Mouse (Mus musculus) hematopoietic stem cell, adult 5-6 weeks (primary cell): ENCODE measurements around the gene Gpr83. TPM values are rescaled to one million over a fixed set of nuclear protein-coding genes. Genes with fewer than 3 reads are reported as not detected.

Experiments
- total RNA-seq: library from RNA; stranded (forward); fragments of 172-1452, 232-1000 nt; gene quantifications from 2 replicates; pipeline ENCODE4 v1.2.3, GENCODE M21; 2017

The Gpr83 gene
- total RNA-seq, 1 experiment from 2014 or later, result not detected

Other genes starting within 250 kb of the Gpr83 start
- not detected in 2 replicates for gene Amotl1, start 215.2 kb upstream of the Gpr83 start, total RNA-seq
- gene Piwil4, start 119.5 kb upstream of the Gpr83 start, total RNA-seq, result 0.35 TPM in 1 of 2 replicates, not detected in the other
- gene Fut4, start 107.8 kb upstream of the Gpr83 start, total RNA-seq, result 3.1 and 5.3 TPM in 2 replicates
- 4.6 TPM in 1 of 2 replicates, not detected in the other for gene 1700012B09Rik, start 89.2 kb upstream of the Gpr83 start, total RNA-seq
- 63.4 and 89.8 TPM in 2 replicates for gene Mre11a, start 75.6 kb upstream of the Gpr83 start, total RNA-seq
- gene Ankrd49, start 75.4 kb upstream of the Gpr83 start, total RNA-seq, result 46.8 and 71.5 TPM in 2 replicates
- not detected in 2 replicates for gene Izumo1r, start 43.7 kb downstream of the Gpr83 start, total RNA-seq
- gene Panx1, start 185.3 kb downstream of the Gpr83 start, total RNA-seq, result 19.4 and 33.1 TPM in 2 replicates